In the genomic region with DNA sequence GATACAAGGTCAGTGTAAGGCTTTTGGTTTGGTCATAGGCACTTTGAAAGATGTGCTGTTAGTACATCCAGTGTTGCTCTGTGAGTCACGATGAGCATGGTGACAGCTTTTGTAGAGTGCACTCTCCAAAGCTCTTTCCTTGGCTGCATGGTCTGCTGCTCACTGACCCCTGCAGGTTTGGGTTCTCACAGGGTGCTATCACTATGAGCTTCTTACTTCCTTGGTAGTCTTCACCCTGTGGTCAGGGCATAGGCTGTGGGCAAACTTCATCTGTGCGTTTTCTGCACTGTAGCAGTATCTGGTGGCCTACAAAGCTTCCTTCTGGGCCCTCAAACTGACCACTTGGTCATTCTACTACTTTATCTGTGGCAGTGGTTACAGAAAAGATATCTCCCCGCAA, we compare ENCODE assay signal across 23 mouse cellular contexts.
"Had no signal": no experiment of that assay in that cellular context is flagged by ENCODE, and none has a peak within 500 bp of the region (broad histone marks: within the 10 kb centered on the region; RNA-seq: fewer than 3 reads in every experiment).

No protein-coding gene starts in this region.

- H3K9ac ChIP-seq: heart, embryonic 13.5 days; heart, embryonic 15.5 days; hindbrain, embryonic 13.5 days; hindbrain, embryonic 15.5 days; limb, embryonic 13.5 days; limb, embryonic 15.5 days; liver, embryonic 12.5 days had no signal

- ATAC-seq: intestine, embryonic 16.5 days; liver, embryonic 12.5 days had no signal

- H3K36me3 ChIP-seq: heart, embryonic 10.5 days; heart, embryonic 15.5 days; hindbrain, embryonic 13.5 days; hindbrain, embryonic 15.5 days; limb, embryonic 15.5 days; liver, embryonic 12.5 days had no signal

- H3K4me1 ChIP-seq: hindbrain, embryonic 15.5 days had no signal

- H3K4me3 ChIP-seq: heart, embryonic 10.5 days; heart, embryonic 13.5 days; heart, embryonic 15.5 days; hindbrain, embryonic 13.5 days; hindbrain, embryonic 15.5 days; limb, embryonic 13.5 days; limb, embryonic 15.5 days; liver, embryonic 12.5 days had no signal

- H3K27me3 ChIP-seq: heart, embryonic 13.5 days; heart, embryonic 15.5 days; hindbrain, embryonic 13.5 days; hindbrain, embryonic 15.5 days; limb, embryonic 13.5 days; limb, embryonic 15.5 days; liver, embryonic 12.5 days had no signal

- H3K4me2 ChIP-seq: heart, embryonic 13.5 days; heart, embryonic 15.5 days; hindbrain, embryonic 13.5 days; hindbrain, embryonic 15.5 days; limb, embryonic 13.5 days; limb, embryonic 15.5 days; liver, embryonic 12.5 days had no signal

- DNase-seq: gastrocnemius, adult 2 months; gastrocnemius, postnatal 10 days; gastrocnemius, postnatal 25 days; heart, adult 18-20 months; heart, postnatal 14 days; heart, postnatal 36 days; kidney, adult 11 months; kidney, adult 8-10 months; kidney, postnatal 14 days; layer of hippocampus, adult 9-11 months; layer of hippocampus, postnatal 36 days; left cerebral cortex, postnatal 4 days had no signal

- H3K9me3 ChIP-seq: heart, embryonic 10.5 days; heart, embryonic 13.5 days; heart, embryonic 15.5 days; hindbrain, embryonic 13.5 days; hindbrain, embryonic 15.5 days; limb, embryonic 13.5 days; limb, embryonic 15.5 days; liver, embryonic 12.5 days had no signal

- H3K27ac ChIP-seq: heart, embryonic 10.5 days; heart, embryonic 15.5 days; hindbrain, embryonic 15.5 days; hindbrain, postnatal 0 days; kidney, postnatal 0 days; limb, embryonic 13.5 days; limb, embryonic 15.5 days; liver, embryonic 12.5 days had no signal
